Mouse (Mus musculus): ENCODE measurements around the gene Cdh3. TPM values are rescaled to one million over a fixed set of nuclear protein-coding genes. Genes with fewer than 3 reads are reported as not detected.

Cdh3 gene
- polyA plus RNA-seq, 1 experiment from 2014 or later, result 2.6 TPM

- no peak overlapping the region for H3K27ac ChIP-seq (ENCODE audit: low read length)
- H3K9ac ChIP-seq (replicated peaks; ENCODE audit: low read depth), result no peak overlapping the region
- DNase-seq (ENCODE audit: low spot score) (no peak), ATAC-seq (no peak)
- H3K27me3 ChIP-seq (replicated peaks; ENCODE audit: insufficient read depth, low read length), result no peaks in the 10 kb centered on the region
- H3K36me3 ChIP-seq (ENCODE audit: insufficient read depth, low read length), result no peaks in the 10 kb centered on the region
- H3K4me2 ChIP-seq (replicated peaks; ENCODE audit: low read depth, low read length), result no peak overlapping the region
- H3K4me3 ChIP-seq (ENCODE audit: low read depth, low read length), result no peak overlapping the region
- no peaks in the 10 kb centered on the region for H3K4me1 ChIP-seq (ENCODE audit: insufficient read depth, low read depth, low read length)
- no peaks in the 10 kb centered on the region for H3K9me3 ChIP-seq (ENCODE audit: low read length)
- TF ChIP-seq CTCF (IDR thresholded peaks at IDR 0.05) (peak; percentile 71), EP300 (IDR thresholded peaks at IDR 0.05) (no peak)
- 78% methylated on average over 4 of the region's 4 CpGs for whole genome bisulfite sequencing
Observed at GRCm38 (mm10) chr8:106530566-106530965, 19.9 kb downstream of the Cdh3 start.

- Histone ChIP-seq H3K4me2 (replicated peaks; ENCODE audit: low read depth, low read length) (no peak overlapping the region), H3K36me3 (ENCODE audit: insufficient read depth, low read length) (no peaks in the 10 kb centered on the region), H3K27ac (ENCODE audit: low read length) (no peak overlapping the region), H3K27me3 (replicated peaks; ENCODE audit: insufficient read depth, low read length) (no peaks in the 10 kb centered on the region), H3K9ac (replicated peaks; ENCODE audit: low read depth) (no peak overlapping the region), H3K9me3 (ENCODE audit: low read length) (no peaks in the 10 kb centered on the region), H3K4me1 (ENCODE audit: insufficient read depth, low read depth, low read length) (no peaks in the 10 kb centered on the region), H3K4me3 (ENCODE audit: low read depth, low read length) (no peak overlapping the region)
- ATAC-seq (no peak), DNase-seq (ENCODE audit: low spot score) (no peak)
- WGBS, result 70% methylated on average over 7 of the region's 7 CpGs
- TF ChIP-seq EP300 (IDR thresholded peaks at IDR 0.05) (no peak), CTCF (IDR thresholded peaks at IDR 0.05) (no peak)
Observed at GRCm38 (mm10) chr8:106533709-106534108, 23.0 kb downstream of the Cdh3 start.

GRCm38 (mm10) chr8:106534449-106534848, 23.8 kb downstream of the Cdh3 start:
- peak; percentile 60 for DNase-seq (ENCODE audit: low spot score)
- no peak overlapping the region for H3K27ac ChIP-seq (ENCODE audit: low read length)
- H3K9me3 ChIP-seq (ENCODE audit: low read length), result no peaks in the 10 kb centered on the region

GRCm38 (mm10) chr8:106535448-106535847, 24.8 kb downstream of the Cdh3 start:
- Histone ChIP-seq H3K27ac (ENCODE audit: low read length) (no peak overlapping the region), H3K4me3 (ENCODE audit: low read depth, low read length) (no peak overlapping the region), H3K36me3 (ENCODE audit: insufficient read depth, low read length) (no peaks in the 10 kb centered on the region), H3K9me3 (ENCODE audit: low read length) (no peaks in the 10 kb centered on the region), H3K4me2 (replicated peaks; ENCODE audit: low read depth, low read length) (no peak overlapping the region), H3K27me3 (replicated peaks; ENCODE audit: insufficient read depth, low read length) (no peaks in the 10 kb centered on the region), H3K9ac (replicated peaks; ENCODE audit: low read depth) (no peak overlapping the region), H3K4me1 (ENCODE audit: insufficient read depth, low read depth, low read length) (no peaks in the 10 kb centered on the region)
- WGBS, result 74% methylated on average over 4 of the region's 4 CpGs
- TF ChIP-seq EP300 (IDR thresholded peaks at IDR 0.05) (no peak), CTCF (IDR thresholded peaks at IDR 0.05) (peak; percentile 68)
- no peak for DNase-seq (ENCODE audit: low spot score)
- no peak for ATAC-seq

More at GRCm38 (mm10) chr8:106534449-106534848, 23.8 kb downstream of the Cdh3 start:
- no peak overlapping the region for H3K4me3 ChIP-seq (ENCODE audit: low read depth, low read length)
- no peaks in the 10 kb centered on the region for H3K36me3 ChIP-seq (ENCODE audit: insufficient read depth, low read length)
- H3K27me3 ChIP-seq (replicated peaks; ENCODE audit: insufficient read depth, low read length), result no peaks in the 10 kb centered on the region
- no peak overlapping the region for H3K9ac ChIP-seq (replicated peaks; ENCODE audit: low read depth)
- no peaks in the 10 kb centered on the region for H3K4me1 ChIP-seq (ENCODE audit: insufficient read depth, low read depth, low read length)
- no peak for ATAC-seq
- no peak overlapping the region for H3K4me2 ChIP-seq (replicated peaks; ENCODE audit: low read depth, low read length)
- WGBS, result 30% methylated on average over 6 of the region's 6 CpGs
- TF ChIP-seq EP300 (IDR thresholded peaks at IDR 0.05) (no peak), CTCF (IDR thresholded peaks at IDR 0.05) (peak; percentile 90)

- Histone ChIP-seq H3K9ac (replicated peaks; ENCODE audit: low read depth) (no peak overlapping the region), H3K36me3 (ENCODE audit: insufficient read depth, low read length) (no peaks in the 10 kb centered on the region), H3K9me3 (ENCODE audit: low read length) (no peaks in the 10 kb centered on the region), H3K4me2 (replicated peaks; ENCODE audit: low read depth, low read length) (no peak overlapping the region), H3K4me1 (ENCODE audit: insufficient read depth, low read depth, low read length) (no peaks in the 10 kb centered on the region), H3K4me3 (ENCODE audit: low read depth, low read length) (no peak overlapping the region), H3K27me3 (replicated peaks; ENCODE audit: insufficient read depth, low read length) (no peaks in the 10 kb centered on the region), H3K27ac (ENCODE audit: low read length) (no peak overlapping the region)
- DNase-seq (ENCODE audit: low spot score), result no peak
- 79% methylated on average over 5 of the region's 5 CpGs for WGBS
- no peak for TF ChIP-seq CTCF (IDR thresholded peaks at IDR 0.05)
- TF ChIP-seq EP300 (IDR thresholded peaks at IDR 0.05), result no peak
- ATAC-seq, result no peak
Observed at GRCm38 (mm10) chr8:106539193-106539592, 28.5 kb downstream of the Cdh3 start.

GRCm38 (mm10) chr8:106541002-106541401, 30.3 kb downstream of the Cdh3 start:
- ATAC-seq (no peak), DNase-seq (ENCODE audit: low spot score) (no peak)
- no peak for TF ChIP-seq CTCF (IDR thresholded peaks at IDR 0.05)
- TF ChIP-seq EP300 (IDR thresholded peaks at IDR 0.05), result no peak
- no peak overlapping the region for H3K27ac ChIP-seq (ENCODE audit: low read length)
- H3K4me2 ChIP-seq (replicated peaks; ENCODE audit: low read depth, low read length), result no peak overlapping the region
- H3K36me3 ChIP-seq (ENCODE audit: insufficient read depth, low read length), result no peaks in the 10 kb centered on the region
- no peaks in the 10 kb centered on the region for H3K9me3 ChIP-seq (ENCODE audit: low read length)
- no peaks in the 10 kb centered on the region for H3K27me3 ChIP-seq (replicated peaks; ENCODE audit: insufficient read depth, low read length)
- H3K4me3 ChIP-seq (ENCODE audit: low read depth, low read length), result no peak overlapping the region
- WGBS, result 66% methylated on average over 11 of the region's 11 CpGs
- H3K9ac ChIP-seq (replicated peaks; ENCODE audit: low read depth), result no peak overlapping the region
- H3K4me1 ChIP-seq (ENCODE audit: insufficient read depth, low read depth, low read length), result no peaks in the 10 kb centered on the region

- no peak overlapping the region for H3K27ac ChIP-seq (ENCODE audit: low read length)
- no peak overlapping the region for H3K4me2 ChIP-seq (replicated peaks; ENCODE audit: low read depth, low read length)
- no peak overlapping the region for H3K4me3 ChIP-seq (ENCODE audit: low read depth, low read length)
- no peaks in the 10 kb centered on the region for H3K4me1 ChIP-seq (ENCODE audit: insufficient read depth, low read depth, low read length)
- TF ChIP-seq CTCF (IDR thresholded peaks at IDR 0.05) (no peak), EP300 (IDR thresholded peaks at IDR 0.05) (no peak)
- 82% methylated on average over 8 of the region's 8 CpGs for WGBS
- no peak overlapping the region for H3K9ac ChIP-seq (replicated peaks; ENCODE audit: low read depth)
- DNase-seq (ENCODE audit: low spot score), result no peak
- no peak for ATAC-seq
- no peaks in the 10 kb centered on the region for H3K27me3 ChIP-seq (replicated peaks; ENCODE audit: insufficient read depth, low read length)
- H3K36me3 ChIP-seq (ENCODE audit: insufficient read depth, low read length), result no peaks in the 10 kb centered on the region
- no peaks in the 10 kb centered on the region for H3K9me3 ChIP-seq (ENCODE audit: low read length)
Observed at GRCm38 (mm10) chr8:106543043-106543442, 32.4 kb downstream of the Cdh3 start.
